Mouse (Mus musculus) c-Kit-negative CD71-positive TER-119-positive erythroid progenitor cells, embryonic 14.5 days (primary cell): ENCODE measurements around the gene Myo1h.

ENCODE experiments used
- DNase-seq: peaks from one replicate; pipeline ENCODE4 v3.0.0-alpha.2; 2013; ENCODE audit warnings: low read depth, low spot score

Myo1h gene

GRCm38 (mm10) chr5:114384448-114384847 is 95.5 kb downstream of the Myo1h start:
- no peak for DNase-seq

- no peak for DNase-seq
These were observed 104.2 kb downstream of the Myo1h start for GRCm38 (mm10) chr5:114393169-114393568.

GRCm38 (mm10) chr5:114406592-114406991 is 117.6 kb downstream of the Myo1h start:
- DNase-seq: no peak

GRCm38 (mm10) chr5:114407269-114407668 is 118.3 kb downstream of the Myo1h start:
- no peak for DNase-seq

- DNase-seq: no peak
These were observed 118.8 kb downstream of the Myo1h start for GRCm38 (mm10) chr5:114407810-114408209.

- no peak for DNase-seq
These were observed 119.9 kb downstream of the Myo1h start for GRCm38 (mm10) chr5:114408846-114409245.

- no peak for DNase-seq
These were observed 121.5 kb downstream of the Myo1h start for GRCm38 (mm10) chr5:114410429-114410828.

GRCm38 (mm10) chr5:114412361-114412998 is 123.5 kb downstream of the Myo1h start:
- DNase-seq: no peak

GRCm38 (mm10) chr5:114413067-114413735 is 124.2 kb downstream of the Myo1h start:
- DNase-seq: no peak
